Mouse (Mus musculus) small intestine, adult 2 months (tissue): ENCODE data around the gene Aurkb.

ENCODE experiments used
- CTCF ChIP-seq: fragments of 200-500 bp; IDR thresholded peaks from 2 replicates; pipeline ENCODE4 v1.5.1; 2012; ENCODE audit warnings: low read depth, mild to moderate bottlenecking, control low read depth, inconsistent platforms, low read length, moderate library complexity, mixed read lengths; ENCODE audit not compliant: insufficient replicate concordance, insufficient read length; ENCODE audit errors: extremely low read depth
- POLR2A ChIP-seq: fragments of 200-500 bp; IDR thresholded peaks from 2 replicates; pipeline ENCODE4 v1.6.1; 2012; ENCODE audit warnings: low read depth, mild to moderate bottlenecking, control low read depth, inconsistent platforms, low read length, moderate library complexity

GRCm38 (mm10) chr11:69051771-69052170 lies 6.3 kb downstream of the Aurkb start:
- TF ChIP-seq CTCF: no peak
- no peak for TF ChIP-seq POLR2A
